Mouse (Mus musculus) urinary bladder, adult 2 months (tissue): ENCODE results near the gene Lin7b. TPM values are rescaled to one million over a fixed set of nuclear protein-coding genes. Genes with fewer than 3 reads are reported as not detected.

Source experiments
- DNase-seq: peaks from one replicate; pipeline ENCODE4 v3.0.0; 2022; ENCODE audit warnings: low spot score
- polyA plus RNA-seq: library from polyadenylated mRNA; depleted of rRNA; stranded (reverse); fragments of >200 nt; gene quantifications from 2 replicates; pipeline ENCODE4 v1.2.3, GENCODE M21; 2012

Gene Lin7b
- polyA plus RNA-seq, 1 experiment = 21.0 TPM

DNA sequence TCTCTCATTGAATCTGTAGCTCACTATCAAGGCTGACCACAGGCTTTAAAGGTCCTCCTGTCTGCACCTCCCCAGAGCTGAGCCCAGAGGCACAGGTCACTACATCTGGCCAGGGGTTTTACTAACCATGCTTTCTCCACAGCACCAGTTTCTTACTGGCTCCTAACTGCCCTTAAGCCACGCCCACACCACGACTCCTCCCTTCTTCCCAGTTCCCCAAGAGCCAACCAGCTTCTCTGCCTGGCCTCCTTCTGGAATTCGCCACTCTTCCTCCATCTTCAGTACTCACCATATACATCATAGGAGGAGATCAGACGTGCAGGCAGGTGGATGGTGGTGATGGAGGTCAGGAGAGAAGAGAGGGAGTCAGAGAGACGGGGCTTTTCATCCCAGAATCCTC is 17.3 kb downstream of the Lin7b start:
- no peak for DNase-seq

DNA sequence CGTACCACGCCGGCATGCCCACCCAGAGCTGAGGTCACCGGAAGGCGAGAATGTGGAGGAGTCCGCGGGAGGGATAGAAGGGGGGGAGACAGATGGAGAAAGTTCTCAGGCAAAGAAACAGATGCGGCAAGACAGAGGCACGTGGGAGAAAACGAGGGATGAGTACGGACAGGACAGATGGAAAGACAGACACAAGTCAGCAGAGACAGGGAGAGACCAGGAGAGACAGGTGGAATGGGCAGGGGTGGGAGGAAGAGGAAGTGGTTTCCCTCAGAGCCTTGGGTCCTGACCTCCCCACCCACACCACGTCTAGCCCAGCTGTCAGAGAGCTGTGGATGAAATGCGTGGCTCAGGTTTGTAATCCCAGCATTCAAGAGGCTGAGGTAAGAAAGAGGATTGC is 23.5 kb downstream of the Lin7b start:
- no peak for DNase-seq

DNA sequence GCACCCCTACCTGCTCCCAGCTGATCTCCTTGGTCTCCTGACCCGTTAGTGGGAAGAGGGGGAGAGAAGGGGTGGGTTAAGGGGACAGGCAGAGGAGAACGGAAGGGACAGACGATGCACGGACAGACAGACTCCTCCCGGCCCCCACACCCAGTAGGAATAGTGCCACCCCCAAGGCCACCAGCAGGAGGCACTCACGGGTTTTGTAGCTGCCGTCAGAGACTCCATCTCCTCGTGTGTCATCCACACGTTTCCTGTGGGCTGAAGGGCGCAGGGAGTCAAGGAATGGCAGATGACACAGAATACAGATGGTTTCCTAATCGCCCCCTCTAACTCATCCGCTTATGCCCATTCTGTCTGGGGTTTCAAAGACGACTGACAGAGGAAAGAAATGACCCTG is 26.8 kb downstream of the Lin7b start:
- no peak for DNase-seq

DNA sequence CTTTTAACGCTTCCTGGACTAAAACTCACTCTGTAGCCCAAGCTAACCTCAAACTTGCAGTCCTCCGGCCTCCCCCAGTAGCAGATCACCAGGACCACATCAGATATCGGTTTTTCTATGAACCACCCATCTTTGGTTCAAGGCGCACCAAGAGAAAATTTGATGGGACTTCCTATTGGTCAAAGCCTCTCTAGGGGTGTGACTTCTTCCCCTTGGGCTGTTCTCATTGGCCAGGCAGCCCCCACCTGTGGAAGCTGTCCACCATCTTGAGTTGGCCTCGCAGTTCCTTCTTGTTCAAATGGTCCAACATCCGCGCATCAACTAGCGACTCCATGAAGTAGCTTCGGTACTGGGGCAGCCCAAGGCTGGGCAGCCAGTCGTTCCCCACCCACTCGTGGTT is 28.3 kb downstream of the Lin7b start:
- no peak for DNase-seq

DNA sequence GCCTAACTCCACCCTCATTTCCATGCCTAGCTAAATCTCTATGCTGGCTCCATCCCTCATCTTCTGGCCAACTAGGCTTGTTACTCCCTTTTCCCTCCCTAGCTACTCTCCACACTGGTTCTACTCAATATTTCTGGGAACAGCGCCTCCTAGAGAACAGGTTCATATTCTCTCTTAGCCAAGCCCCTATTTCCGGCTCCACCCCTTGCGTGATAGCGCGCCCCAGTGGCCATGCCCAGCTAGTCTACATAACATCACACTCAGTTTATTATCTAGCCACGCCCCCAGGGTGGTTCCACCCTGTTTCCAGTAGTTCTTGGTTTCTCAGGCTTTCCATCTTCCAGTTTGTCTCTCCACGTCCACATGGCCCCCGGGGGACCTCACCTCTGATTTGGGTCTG is 29.1 kb downstream of the Lin7b start:
- DNase-seq = no peak

DNA sequence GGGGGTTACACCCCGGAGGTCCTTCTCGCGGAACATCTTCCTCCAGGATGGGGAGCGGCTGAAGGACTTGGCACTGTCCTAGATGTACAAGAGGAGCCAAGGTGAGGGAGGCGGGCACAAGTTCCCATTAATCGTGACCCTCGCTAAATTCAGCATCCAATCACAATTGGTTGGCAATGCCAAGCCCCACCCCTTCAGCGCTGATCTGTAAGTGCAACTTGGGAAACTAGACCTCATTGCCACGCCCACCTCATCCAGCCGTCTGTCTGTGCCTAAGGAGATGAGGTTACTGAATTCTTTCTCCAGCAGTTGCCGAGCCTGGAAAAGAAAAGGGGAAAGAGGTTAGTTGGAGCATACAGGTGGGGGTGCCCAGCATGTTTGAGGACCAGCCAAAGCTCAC is 29.7 kb downstream of the Lin7b start:
- no peak for DNase-seq

DNA sequence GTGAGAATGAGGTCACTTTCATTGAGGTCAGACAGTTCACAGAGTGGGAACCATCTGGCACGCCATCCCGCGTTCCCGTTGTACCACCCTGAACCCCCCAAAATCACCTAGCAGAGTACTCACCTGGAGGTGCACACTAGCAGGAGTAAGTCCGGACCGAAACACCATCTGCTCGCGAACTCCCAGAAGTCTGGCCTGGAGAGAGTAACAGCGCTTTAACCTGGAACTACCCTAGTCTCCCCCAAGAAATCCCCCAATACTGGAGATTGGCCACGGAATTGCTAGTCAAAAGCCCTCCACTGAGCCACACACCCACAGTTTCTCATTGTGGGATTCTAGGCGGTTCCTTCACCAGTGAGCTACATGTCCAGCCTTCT is 30.3 kb downstream of the Lin7b start:
- no peak for DNase-seq

DNA sequence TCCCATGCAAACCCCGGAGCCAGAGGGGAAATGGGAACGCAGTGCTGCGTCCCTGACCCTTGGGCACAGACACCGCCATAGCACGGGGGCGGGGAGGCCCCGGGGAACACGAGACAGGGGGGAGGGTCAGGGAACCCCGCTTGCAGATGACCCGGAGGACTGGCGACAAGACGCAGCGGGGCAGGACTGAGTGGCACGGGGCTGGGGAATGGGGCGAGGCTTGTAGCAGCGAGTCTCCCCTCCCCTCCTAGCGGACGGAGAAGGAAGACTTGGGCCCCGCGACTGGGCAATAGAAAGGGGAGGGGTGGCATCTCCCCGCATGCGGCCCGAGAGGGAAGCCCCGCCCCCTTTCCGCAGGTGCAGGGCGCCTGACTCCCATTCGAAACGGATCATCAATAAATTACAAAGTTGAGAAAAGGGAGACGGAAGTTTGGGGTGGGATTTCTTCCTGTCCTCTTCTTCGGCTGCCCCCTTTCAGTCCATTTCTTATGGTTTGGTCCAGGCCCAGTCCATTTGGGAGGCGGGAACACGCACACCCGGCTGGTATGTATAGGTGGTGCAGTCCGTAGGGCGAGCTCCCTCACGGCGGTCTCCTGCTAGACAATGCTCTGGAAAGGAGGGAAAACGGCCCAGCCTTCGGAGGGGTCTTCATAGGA is 30.8 kb downstream of the Lin7b start:
- peak; percentile 60 for DNase-seq

DNA sequence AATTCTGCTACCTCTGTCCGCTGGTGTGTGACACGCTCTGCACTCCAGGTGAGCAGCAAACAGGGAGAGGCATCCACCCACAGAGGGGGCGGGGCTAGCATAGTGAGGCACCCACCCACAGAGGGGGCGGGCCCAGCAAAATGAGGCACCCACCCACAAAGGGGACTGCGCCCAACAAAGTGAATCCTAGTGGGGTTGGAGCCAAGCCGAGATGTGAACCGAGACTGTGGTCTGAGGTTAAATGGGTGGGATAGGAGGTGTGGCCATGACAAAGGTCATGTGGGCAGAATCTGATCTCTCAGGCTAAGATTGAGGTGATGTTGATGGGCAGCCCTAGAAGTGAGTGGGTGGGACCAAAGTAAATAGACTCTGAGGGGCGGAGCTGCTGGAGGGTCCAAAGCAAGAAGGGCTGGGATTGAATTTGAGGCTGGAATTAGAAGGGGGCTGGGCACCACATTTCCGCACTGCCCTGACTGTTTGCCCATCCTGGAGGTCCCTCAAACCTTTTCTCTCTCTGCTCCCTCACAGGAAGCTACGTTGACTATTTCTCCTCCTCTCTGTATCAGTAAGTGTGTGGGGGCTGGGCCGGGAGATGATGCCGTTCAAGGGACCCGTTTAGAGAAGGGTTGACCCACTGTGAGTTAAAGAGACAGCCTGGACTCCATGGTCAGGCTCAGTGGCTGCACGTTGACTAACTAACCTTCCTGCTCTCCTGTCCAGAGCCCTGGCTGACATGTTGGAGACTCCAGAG is 32.0 kb downstream of the Lin7b start:
- no peak for DNase-seq

DNA sequence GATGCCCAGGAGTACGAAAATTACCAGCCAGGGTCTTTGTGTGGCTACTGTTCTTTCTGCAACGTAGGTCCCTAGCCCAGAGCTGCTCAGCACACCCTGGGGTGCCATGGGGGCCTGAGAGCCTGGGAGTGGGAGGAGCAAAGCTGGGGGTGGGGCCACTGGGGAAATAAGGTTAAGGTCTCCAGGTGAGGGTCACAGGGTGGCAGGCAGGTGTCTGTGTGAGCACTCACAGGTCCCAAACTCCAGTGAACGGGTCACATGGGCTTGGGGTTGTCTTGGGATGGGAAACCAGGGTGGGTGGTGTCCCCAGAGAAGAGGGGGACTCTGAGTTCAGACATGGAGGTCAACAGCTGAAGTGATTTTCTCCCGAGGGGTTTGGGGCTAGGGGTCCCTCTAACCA is 32.9 kb downstream of the Lin7b start:
- DNase-seq = no peak

DNA sequence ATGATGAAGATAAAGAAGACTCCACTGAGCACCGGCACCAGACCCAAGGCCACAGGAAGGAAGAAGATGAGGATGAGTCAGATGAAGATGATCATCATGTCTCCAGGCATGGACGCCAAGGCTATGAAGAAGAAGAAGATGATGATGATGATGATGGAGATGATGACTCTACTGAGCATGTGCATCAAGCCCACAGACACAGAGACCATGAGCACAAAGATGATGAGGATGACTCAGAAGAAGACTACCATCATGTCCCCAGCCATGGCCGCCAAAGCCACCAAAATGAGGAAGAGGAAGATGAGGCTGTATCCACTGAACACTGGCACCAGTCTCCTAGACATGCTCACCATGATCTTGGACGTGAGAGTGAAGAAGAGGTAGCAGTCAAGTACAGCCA is 34.1 kb downstream of the Lin7b start:
- DNase-seq = no peak

DNA sequence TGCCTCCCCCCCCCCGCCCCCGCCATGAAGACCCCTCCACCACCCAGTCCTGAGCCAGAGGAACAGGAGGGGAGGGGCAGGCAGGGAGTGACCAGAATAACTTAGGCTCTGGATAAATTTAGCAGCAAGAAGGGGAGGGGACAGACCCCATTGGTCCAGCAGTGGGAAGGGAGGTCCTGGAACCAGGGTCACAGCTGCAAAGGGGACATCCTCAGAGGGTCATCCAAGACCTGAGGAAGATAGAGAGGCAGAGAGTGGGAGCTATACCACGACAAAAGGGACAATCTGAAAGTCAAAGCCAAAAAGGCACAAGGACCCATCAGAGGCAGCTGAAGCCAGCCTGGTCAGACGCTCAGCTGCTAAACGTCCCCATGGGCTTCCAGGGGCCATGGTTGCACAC is 35.3 kb downstream of the Lin7b start, which contains the start of gene Hrc:
Hrc (plus strand) TSS at position 235 of the 400 bp plus-strand sequence.
- no peak for DNase-seq

DNA sequence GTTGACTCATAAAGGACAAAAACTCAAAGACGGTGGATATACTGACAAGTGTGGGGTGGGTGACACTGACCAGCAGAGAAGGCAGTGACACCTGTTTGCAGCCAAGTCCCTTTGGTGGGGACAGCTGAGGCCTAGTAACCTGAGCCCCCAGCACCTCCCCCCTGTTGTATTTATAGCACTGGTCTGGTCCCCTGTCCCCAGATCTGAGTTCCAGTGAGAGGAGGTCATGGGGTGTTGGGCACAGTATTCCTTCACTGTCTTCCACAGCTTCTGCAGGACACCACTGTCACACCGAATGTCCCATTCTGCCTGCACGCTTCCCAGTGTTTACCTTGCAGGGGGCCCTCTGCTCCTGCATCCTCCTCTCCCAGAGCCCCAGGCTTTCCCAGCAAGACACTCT is 35.8 kb downstream of the Lin7b start:
- no peak for DNase-seq

DNA sequence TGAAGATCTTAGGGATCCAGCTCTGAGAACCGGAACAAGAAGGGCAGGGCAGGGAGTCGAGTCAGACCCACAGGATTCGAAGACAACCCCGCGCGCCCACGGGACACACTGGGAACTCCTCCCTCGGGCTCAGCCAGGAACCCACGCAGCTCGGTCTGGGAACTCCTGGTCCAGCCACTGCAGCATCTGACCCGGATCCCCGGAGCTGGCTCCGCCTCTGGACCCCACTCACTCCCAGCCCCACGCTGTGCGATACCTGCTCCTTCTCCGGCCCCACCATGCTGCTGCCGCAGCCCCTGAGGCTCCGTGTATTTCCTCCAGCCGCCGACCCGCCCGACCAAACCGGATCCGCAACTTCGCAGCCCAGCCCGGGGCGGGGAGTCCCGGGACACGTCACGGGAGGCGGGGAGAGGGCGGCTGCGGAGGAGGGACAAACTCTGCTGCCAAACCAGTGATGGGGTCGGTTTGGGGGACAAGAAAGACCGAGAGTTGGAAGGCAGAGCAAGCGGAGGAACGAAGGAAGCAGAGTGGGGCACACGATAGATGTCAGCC is 36.9 kb downstream of the Lin7b start, which contains the start of gene Trpm4:
Trpm4 (minus strand) TSS at position 350 of the 552 bp plus-strand sequence.
- DNase-seq = peak; percentile 85

DNA sequence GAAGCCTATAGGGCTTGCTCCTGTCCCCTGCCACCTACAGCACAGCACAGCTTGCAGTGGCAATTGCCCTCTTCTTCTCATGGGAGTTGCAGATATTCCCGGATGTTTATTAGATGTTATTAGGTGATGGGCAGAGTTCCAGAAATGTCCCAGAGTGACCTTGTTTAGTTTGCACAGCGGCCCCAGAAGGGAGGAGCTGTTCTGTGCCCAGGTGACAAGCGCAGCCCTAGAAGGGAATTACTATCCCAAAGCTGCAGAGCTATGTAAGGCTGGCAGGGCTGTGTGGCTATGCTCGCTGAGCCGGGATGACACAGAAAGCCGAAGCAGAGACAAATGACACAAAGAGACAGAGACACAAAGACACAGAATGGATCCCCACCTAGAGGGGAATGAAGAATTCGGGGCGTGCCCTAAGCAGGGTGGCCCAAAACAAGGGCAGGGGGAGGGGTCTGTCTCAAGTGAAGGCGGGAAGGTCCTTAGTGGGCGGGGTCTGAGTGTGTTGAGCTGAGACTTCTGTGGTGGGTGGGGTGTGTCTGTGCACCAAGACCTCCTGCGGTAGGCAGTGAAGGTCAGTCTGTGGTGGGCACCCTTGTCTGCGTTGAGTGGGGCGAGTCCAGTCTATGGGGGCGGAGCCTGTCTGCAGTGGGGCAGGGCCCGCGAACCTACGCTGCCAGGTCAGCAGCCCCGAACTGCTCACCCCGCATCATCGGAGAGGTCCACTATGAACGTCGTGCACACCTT is 37.5 kb downstream of the Lin7b start:
- DNase-seq = no peak

DNA sequence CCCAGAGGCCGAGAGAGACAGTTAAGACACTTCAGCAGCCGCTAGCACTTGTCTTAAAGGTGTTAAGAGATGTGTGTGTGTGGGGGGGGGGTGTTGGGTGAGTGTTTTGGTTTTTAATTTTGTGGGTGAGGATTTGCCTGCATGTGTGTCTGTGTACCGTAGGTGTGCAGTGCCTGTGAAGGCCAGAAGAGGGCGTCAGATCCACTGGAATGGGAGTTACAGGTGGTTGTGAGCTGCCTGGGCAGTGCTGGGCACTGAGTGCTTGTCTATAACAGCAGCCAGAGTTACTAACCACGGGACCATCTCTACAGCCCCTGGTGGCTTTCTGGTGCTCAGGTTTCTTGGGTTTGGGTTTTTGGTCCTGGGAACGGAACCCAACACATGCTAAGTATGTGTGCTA is 38.9 kb downstream of the Lin7b start:
- no peak for DNase-seq

DNA sequence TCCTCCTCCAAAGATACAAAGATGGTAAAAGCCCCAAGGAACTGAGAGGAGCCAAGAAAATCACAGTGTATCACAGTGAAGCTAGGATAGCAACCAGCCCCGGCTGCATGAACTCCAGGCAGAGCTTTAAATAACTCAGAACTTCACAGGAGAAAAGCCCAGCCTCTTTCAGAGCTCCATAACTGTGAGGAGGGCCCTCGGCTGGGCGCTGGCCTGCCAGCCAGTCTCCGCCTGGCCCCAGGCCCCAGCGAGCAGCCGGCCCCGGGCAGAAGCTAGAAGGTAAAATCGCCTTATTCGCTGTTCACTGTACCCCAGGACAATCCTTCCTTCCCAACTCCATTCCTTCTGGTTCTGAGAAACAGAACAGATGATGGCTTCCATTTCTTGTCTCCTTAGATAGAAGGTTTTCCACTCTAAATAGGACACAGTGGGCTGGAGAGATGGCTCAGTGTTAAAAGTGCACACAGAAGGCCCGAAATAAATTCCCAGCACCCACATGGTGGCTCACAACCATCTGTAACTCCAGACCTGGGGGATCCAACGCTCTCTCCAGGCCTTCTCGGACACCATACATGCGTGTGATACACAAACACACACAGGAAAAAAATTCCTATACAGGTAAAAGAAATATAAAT is 41.4 kb downstream of the Lin7b start:
- no peak for DNase-seq

DNA sequence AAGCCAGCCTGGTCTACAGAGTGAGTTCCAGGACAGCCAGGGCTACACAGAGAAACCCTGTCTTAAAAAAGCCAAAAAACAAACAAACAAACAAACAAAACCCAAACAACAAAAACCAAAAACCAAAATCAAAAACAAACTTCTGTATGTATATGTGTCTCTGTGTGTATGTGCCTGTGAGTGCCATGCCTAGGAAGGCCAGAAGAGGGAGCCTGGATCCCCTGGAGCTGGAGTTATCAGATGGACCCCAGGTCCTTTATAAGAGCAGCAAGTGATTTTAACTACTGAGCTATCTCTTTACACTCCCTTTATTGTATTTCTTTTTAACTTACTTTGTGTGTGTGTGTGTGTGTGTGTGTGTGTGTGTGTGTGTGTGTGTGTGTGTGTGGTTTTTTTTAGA is 44.6 kb downstream of the Lin7b start:
- DNase-seq = no peak

DNA sequence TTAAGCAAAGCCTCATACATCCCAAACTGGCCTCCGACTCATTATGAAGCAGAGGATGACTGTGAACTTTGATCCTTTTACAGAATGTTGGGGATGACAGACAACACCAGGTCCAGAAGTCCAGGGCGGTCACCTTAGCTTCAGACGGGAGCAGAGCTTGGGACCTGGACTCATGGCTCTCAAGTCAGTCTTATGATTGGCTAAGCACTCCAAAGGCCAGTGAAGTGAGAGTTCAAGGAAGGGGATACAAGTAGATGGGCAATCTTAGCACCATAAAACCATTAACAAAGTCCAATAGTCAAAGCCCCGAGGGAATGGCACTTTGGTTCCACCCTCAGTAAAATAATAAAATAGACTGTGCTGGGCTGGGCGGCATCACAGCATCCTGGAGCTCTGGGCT is 47.3 kb downstream of the Lin7b start:
- DNase-seq = no peak

DNA sequence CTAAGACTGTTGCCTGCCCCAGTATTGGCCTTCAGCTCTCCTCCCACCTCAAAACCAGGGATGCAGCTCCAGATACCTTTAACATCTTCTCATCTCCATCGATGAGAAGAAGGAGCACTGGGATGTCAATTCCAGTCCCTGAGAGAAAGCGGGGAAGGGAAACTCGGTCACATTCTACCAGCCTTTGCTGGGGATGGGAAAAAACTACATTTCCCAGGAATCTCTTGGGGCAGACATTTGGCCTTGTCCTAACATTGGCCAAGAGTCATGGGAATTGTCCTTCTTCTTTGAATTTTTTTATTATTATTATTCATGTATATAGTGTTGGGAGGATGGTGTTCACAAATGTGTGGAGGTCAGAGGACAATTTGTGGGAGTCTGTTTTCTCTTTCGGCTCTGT is 48.1 kb downstream of the Lin7b start:
- no peak for DNase-seq
